9 mouse cellular contexts compared by ENCODE assay signal in the genomic region with DNA sequence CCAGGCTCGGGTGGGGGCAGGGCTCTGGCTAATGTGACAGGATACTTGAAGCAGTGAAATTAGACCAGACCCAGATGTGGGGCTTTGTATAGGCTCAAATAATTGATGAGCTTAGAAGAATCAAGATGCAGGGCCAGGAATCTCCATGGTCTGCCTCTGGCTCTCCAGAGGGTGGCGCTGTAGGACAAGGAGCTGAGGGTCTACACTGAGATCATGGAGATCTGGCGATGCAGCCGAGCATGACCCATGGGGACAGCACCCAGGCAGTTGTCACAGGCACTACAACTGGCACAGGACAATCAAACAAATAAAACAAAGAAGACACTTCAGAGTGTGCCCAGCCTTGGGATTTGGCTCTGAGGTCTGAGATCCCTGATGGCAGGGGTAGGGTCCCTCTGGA. TPM values are rescaled to one million over a fixed set of nuclear protein-coding genes. Genes with fewer than 3 reads are reported as not detected.
DNase-seq lines count a peak whose midpoint lies in the region; ATAC-seq and TF ChIP-seq lines count a peak whose summit lies in the region.
"Had no signal": no experiment of that assay in that cellular context is flagged by ENCODE, and none has a peak within 500 bp of the region (broad histone marks: within the 10 kb centered on the region; RNA-seq: fewer than 3 reads in every experiment).

No protein-coding gene starts in this region.

- peak; percentile 97 for TF ChIP-seq CTCF in cerebellum, adult 2 months (IDR thresholded peaks at IDR 0.05; ENCODE audit: borderline replicate concordance, insufficient read depth, low read depth, low read length)
- peak; percentile 91 for TF ChIP-seq CTCF in liver, postnatal 0 days (IDR thresholded peaks at IDR 0.05; ENCODE audit: low read depth)
- peak; percentile 75 for TF ChIP-seq CTCF in olfactory bulb, adult 2 months (IDR thresholded peaks at IDR 0.05; ENCODE audit: insufficient read depth, low read depth, low read length)

- H3K4me3 ChIP-seq in cerebellum, adult 2 months (replicated peaks; ENCODE audit: insufficient read depth, low read depth, low read length), result no peak overlapping the region
- no peak overlapping the region for H3K4me3 ChIP-seq in liver, postnatal 0 days (ENCODE audit: low read depth, low read length)
- no peak overlapping the region for H3K4me3 ChIP-seq in olfactory bulb, adult 2 months (ENCODE audit: insufficient read depth, low read depth, low read length)
- H3K4me3 ChIP-seq: embryonic facial prominence, embryonic 13.5 days had no signal

- no peaks in the 10 kb centered on the region for H3K27me3 ChIP-seq in cerebellum, adult 2 months (ENCODE audit: control insufficient read depth, insufficient read depth, low read length)
- H3K27me3 ChIP-seq in liver, postnatal 0 days (ENCODE audit: insufficient read depth, low read length), result peaks cover 17% of the 10 kb centered on the region

- H3K9ac ChIP-seq in liver, postnatal 0 days (replicated peaks), result no peak overlapping the region
- H3K9ac ChIP-seq: embryonic facial prominence, embryonic 13.5 days had no signal

- H3K36me3 ChIP-seq in liver, postnatal 0 days (replicated peaks; ENCODE audit: insufficient read depth, low read length), result no peaks in the 10 kb centered on the region
- H3K36me3 ChIP-seq: embryonic facial prominence, embryonic 13.5 days had no signal

- H3K27ac ChIP-seq in cerebellum, adult 2 months (ENCODE audit: insufficient read depth, low read length), result no peak overlapping the region
- no peak overlapping the region for H3K27ac ChIP-seq in liver, postnatal 0 days (ENCODE audit: low read depth)
- H3K27ac ChIP-seq in olfactory bulb, adult 2 months (ENCODE audit: insufficient read depth, low read depth, low read length), result no peak overlapping the region
- H3K27ac ChIP-seq: embryonic facial prominence, embryonic 13.5 days had no signal

- no peak overlapping the region for H3K4me2 ChIP-seq in liver, postnatal 0 days (ENCODE audit: low read depth, low read length)
- H3K4me2 ChIP-seq: embryonic facial prominence, embryonic 13.5 days had no signal

- TF ChIP-seq EP300 in liver, postnatal 0 days (IDR thresholded peaks at IDR 0.05; ENCODE audit: low read depth), result no peak

- no peak for TF ChIP-seq POLR2A in cerebellum, adult 2 months (IDR thresholded peaks at IDR 0.05; ENCODE audit: borderline replicate concordance, insufficient read depth, low read length)
- TF ChIP-seq POLR2A in olfactory bulb, adult 2 months (IDR thresholded peaks at IDR 0.05; ENCODE audit: insufficient read depth, low read depth, low read length), result no peak

- no peaks in the 10 kb centered on the region for H3K4me1 ChIP-seq in cerebellum, adult 2 months (ENCODE audit: control insufficient read depth, insufficient read depth, low read length)
- H3K4me1 ChIP-seq in liver, postnatal 0 days (ENCODE audit: insufficient read depth), result no peaks in the 10 kb centered on the region
- no peaks in the 10 kb centered on the region for H3K4me1 ChIP-seq in olfactory bulb, adult 2 months (ENCODE audit: control insufficient read depth, insufficient read depth, low read length)
- H3K4me1 ChIP-seq: embryonic facial prominence, embryonic 13.5 days had no signal

- H3K9me3 ChIP-seq in liver, postnatal 0 days (ENCODE audit: low read length), result no peaks in the 10 kb centered on the region
- H3K9me3 ChIP-seq: embryonic facial prominence, embryonic 13.5 days had no signal

- 4% methylated on average over 4 of the region's 4 CpGs for WGBS in cerebellum, adult 2 months
- WGBS in liver, postnatal 0 days (ENCODE audit: insufficient replicate concordance), result 3% methylated on average over 4 of the region's 4 CpGs
- WGBS in olfactory bulb, adult 2 months, result 8% methylated on average over 4 of the region's 4 CpGs

- DNase-seq in ovary, postnatal 10 days (ENCODE audit: low spot score), result peak; percentile 46
- no peak for DNase-seq in ovary, adult 18-20 months (ENCODE audit: low spot score)
- DNase-seq in cerebellum, adult 2 months, result peak; percentile 65 to 76
- peak; percentile 3 to 79 for DNase-seq in frontal cortex, adult 2 months (ENCODE audit: extremely low spot score in 1 of 2, low spot score in 1 of 2)
- peak; percentile 61 for DNase-seq in kidney, postnatal 14 days
- peak; percentile 81 for DNase-seq in liver, postnatal 0 days
- DNase-seq in urinary bladder, adult 2 months (ENCODE audit: low spot score), result peak; percentile 34

- ATAC-seq in liver, postnatal 0 days, result peak; percentile 35; the same call in 1 of the 2 replicates

RNA-seq across cellular contexts. Expression of a gene that starts 7.4 kb away (rescaled TPM):
- polyA plus RNA-seq in cerebellum, adult 2 months (2012; rRNA removed), result 12.0 and 12.6 TPM in 2 replicates
- polyA plus RNA-seq in frontal cortex, adult 2 months (2012; rRNA removed), result 0.04 and 0.23 TPM in 2 replicates
- polyA plus RNA-seq in liver, postnatal 0 days (2015; fragmentation: Nextera tagmentation; extraction: Ambion mirVana), result not detected in 2 replicates
- not detected in 2 replicates for polyA plus RNA-seq in olfactory bulb, adult 2 months (2012; ENCODE audit: insufficient read depth, insufficient read length, low replicate concordance, missing spikeins)
- 0.06 TPM in 1 of 2 replicates, not detected in the other for polyA plus RNA-seq in urinary bladder, adult 2 months (2012; rRNA removed)
- polyA plus RNA-seq: embryonic facial prominence, embryonic 13.5 days had no signal

Comparison
In these comparisons a context has a peak if more than half of its experiments do, and no peak if none do; other contexts are left out.
1. RNA of a gene that starts 7.4 kb away (polyA plus RNA-seq): 12.0 to 12.6 TPM in cerebellum, adult 2 months; 0.04 to 0.23 TPM in frontal cortex, adult 2 months, not detected in liver, postnatal 0 days, not detected in olfactory bulb, adult 2 months and 0.06 TPM in urinary bladder, adult 2 months; every median in the first group is over 10 times any median in the second.
2. Peak in every context shown above with its lines, with median percentiles within 50 percentile points of each other: CTCF ChIP-seq.